Mouse (Mus musculus) C2C12 (cell line): ENCODE measurements around the gene Fdxacb1.
A peak's percentile ranks its signal among the peaks of the same experiment; 100 is the strongest.

Source experiments
- CEBPB ChIP-seq: IDR thresholded peaks from one replicate; pipeline ENCODE4 v1.6.1; 2011; ENCODE audit warnings: low read depth, mild to moderate bottlenecking, control low read depth, moderate library complexity
- CTCF ChIP-seq: IDR thresholded peaks from one replicate; pipeline ENCODE4 v1.5.1; 2011; ENCODE audit not compliant: control insufficient read depth, insufficient read depth, insufficient read length
- MAX ChIP-seq: IDR thresholded peaks from one replicate; pipeline ENCODE4 v1.6.1; 2011; ENCODE audit warnings: mild to moderate bottlenecking, control low read depth
- USF1 ChIP-seq: IDR thresholded peaks from one replicate; pipeline ENCODE4 v1.6.1; 2011; ENCODE audit warnings: low read depth, mild to moderate bottlenecking, control low read depth, moderate library complexity

DNA sequence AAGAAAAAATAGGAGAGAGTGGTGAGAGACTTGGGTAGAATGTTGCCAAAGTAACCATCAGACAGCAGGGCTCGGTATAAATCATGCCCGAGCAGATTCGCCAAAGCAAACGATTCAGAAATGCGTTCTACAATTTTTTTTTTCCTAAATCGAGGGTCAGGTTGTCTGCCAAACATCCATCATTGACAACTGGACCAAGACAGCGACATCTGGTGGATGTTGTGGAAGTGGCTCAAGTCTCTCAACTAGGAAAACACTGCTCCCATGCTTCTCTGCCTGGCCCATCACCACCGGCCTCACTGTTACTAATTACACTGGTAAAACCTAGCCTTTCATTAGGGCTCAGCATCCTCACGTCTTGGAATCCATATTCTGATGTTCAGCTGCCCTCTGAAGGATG, 33.0 kb upstream of the Fdxacb1 start:
- peak; percentile 56 for TF ChIP-seq CTCF
- TF ChIP-seq CEBPB = no peak
- TF ChIP-seq MAX = no peak
- no peak for TF ChIP-seq USF1
